Mouse (Mus musculus) adrenal gland, postnatal 25 days (tissue): ENCODE results near the gene P2ry6. TPM values are rescaled to one million over a fixed set of nuclear protein-coding genes. Genes with fewer than 3 reads are reported as not detected.

ENCODE experiments used
- DNase-seq: peaks from one replicate; pipeline ENCODE4 v3.0.0; 2021; ENCODE audit warnings: mixed read lengths
- total RNA-seq: library from RNA; stranded (reverse); gene quantifications from 2 replicates; pipeline ENCODE4 v1.2.3, GENCODE M21; 2021

The P2ry6 gene
- total RNA-seq, 1 experiment from 2014 or later: 9.5 TPM

- no peak for DNase-seq
Measured at GRCm38 (mm10) chr7:100916526-100916925, 57.9 kb downstream of the P2ry6 start.

- no peak for DNase-seq
Measured at GRCm38 (mm10) chr7:100915204-100915603, 59.2 kb downstream of the P2ry6 start.

- DNase-seq: no peak
Measured at GRCm38 (mm10) chr7:100911791-100912190, 62.7 kb downstream of the P2ry6 start.

- peak; percentile 65 for DNase-seq
Measured at GRCm38 (mm10) chr7:100911246-100911770, 63.1 kb downstream of the P2ry6 start.

GRCm38 (mm10) chr7:100908567-100908966 lies 65.9 kb downstream of the P2ry6 start:
- peak; percentile 66 for DNase-seq

- DNase-seq: peak; percentile 70
Measured at GRCm38 (mm10) chr7:100908061-100908460, 66.4 kb downstream of the P2ry6 start.

- peak; percentile 82 for DNase-seq
Measured at GRCm38 (mm10) chr7:100907231-100907630, 67.2 kb downstream of the P2ry6 start.

- no peak for DNase-seq
Measured at GRCm38 (mm10) chr7:100906029-100906789, 68.2 kb downstream of the P2ry6 start.

GRCm38 (mm10) chr7:100905037-100905436 lies 69.4 kb downstream of the P2ry6 start:
- no peak for DNase-seq

- no peak for DNase-seq
Measured at GRCm38 (mm10) chr7:100904612-100905011, 69.8 kb downstream of the P2ry6 start.

GRCm38 (mm10) chr7:100902451-100903137 lies 71.9 kb downstream of the P2ry6 start:
- no peak for DNase-seq

- DNase-seq: no peak
Measured at GRCm38 (mm10) chr7:100897828-100898227, 76.6 kb downstream of the P2ry6 start.

- no peak for DNase-seq
Measured at GRCm38 (mm10) chr7:100894833-100895226, 79.6 kb downstream of the P2ry6 start.

- DNase-seq: peak; percentile 60
Measured at GRCm38 (mm10) chr7:100894057-100894832, 80.2 kb downstream of the P2ry6 start.

- peak; percentile 82 for DNase-seq
Measured at GRCm38 (mm10) chr7:100893249-100894056, 81.0 kb downstream of the P2ry6 start.

Other genes starting within 250 kb of the P2ry6 start
- gene Relt, start 111.2 kb downstream of the P2ry6 start, total RNA-seq: 1.0 and 1.3 TPM in 2 replicates
- gene Arhgef17, start 42.5 kb downstream of the P2ry6 start, total RNA-seq: 76.1 and 81.2 TPM in 2 replicates
- 1.2 and 2.3 TPM in 2 replicates for gene P2ry2, start 38.2 kb upstream of the P2ry6 start, total RNA-seq
- 24.1 and 31.9 TPM in 2 replicates for gene Fchsd2, start 118.2 kb upstream of the P2ry6 start, total RNA-seq